25 mouse cellular contexts compared by ENCODE assay signal in the genomic region with DNA sequence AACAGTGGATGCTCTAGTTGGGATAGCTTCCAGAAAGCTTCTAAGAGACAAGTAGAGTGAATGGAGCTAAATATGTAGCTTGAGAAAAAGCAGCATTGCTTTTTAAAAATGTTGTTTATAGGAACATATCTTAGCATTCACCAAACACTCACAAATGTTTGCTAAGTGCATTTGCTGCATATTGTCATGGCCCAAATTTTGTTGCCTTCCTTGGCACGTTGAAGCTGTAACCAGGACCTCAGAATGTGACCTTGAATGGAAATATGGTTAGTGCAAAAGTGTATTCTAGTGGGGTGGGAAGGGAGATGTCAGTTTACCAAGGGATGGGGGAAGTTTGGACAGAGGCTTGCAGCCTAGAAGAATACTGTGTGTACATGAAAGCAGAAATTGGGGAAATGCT.
"Had no signal": no experiment of that assay in that cellular context is flagged by ENCODE, and none has a peak within 500 bp of the region (broad histone marks: within the 10 kb centered on the region; RNA-seq: fewer than 3 reads in every experiment).

No protein-coding gene starts in this region.

- H3K4me1 ChIP-seq: heart, embryonic 10.5 days; heart, embryonic 13.5 days; heart, embryonic 15.5 days; hindbrain, embryonic 13.5 days; hindbrain, embryonic 15.5 days; kidney, embryonic 15.5 days; limb, embryonic 15.5 days had no signal

- H3K27me3 ChIP-seq: heart, embryonic 13.5 days; heart, embryonic 15.5 days; hindbrain, embryonic 13.5 days; hindbrain, embryonic 15.5 days; kidney, embryonic 15.5 days; limb, embryonic 13.5 days; limb, embryonic 15.5 days had no signal

- H3K36me3 ChIP-seq: heart, embryonic 10.5 days; heart, embryonic 13.5 days; heart, embryonic 15.5 days; hindbrain, embryonic 13.5 days; hindbrain, embryonic 15.5 days; kidney, embryonic 15.5 days; limb, embryonic 13.5 days; limb, embryonic 15.5 days had no signal

- H3K9me3 ChIP-seq: heart, embryonic 10.5 days; heart, embryonic 13.5 days; heart, embryonic 15.5 days; hindbrain, embryonic 13.5 days; hindbrain, embryonic 15.5 days; kidney, embryonic 15.5 days; limb, embryonic 13.5 days; limb, embryonic 15.5 days had no signal

- DNase-seq: forebrain, postnatal 0 days; gastrocnemius, postnatal 14 days; gastrocnemius, postnatal 36 days; heart, adult 18-20 months; heart, postnatal 14 days; heart, postnatal 36 days; kidney, adult 11 months; kidney, adult 2 months; kidney, adult 9 months; kidney, postnatal 14 days; kidney, postnatal 36 days; layer of hippocampus, adult 9-11 months; layer of hippocampus, postnatal 36 days; left cerebral cortex, postnatal 4 days had no signal

- H3K4me3 ChIP-seq: heart, embryonic 10.5 days; heart, embryonic 13.5 days; heart, embryonic 15.5 days; hindbrain, embryonic 13.5 days; hindbrain, embryonic 15.5 days; kidney, embryonic 15.5 days; limb, embryonic 13.5 days; limb, embryonic 15.5 days had no signal

- H3K4me2 ChIP-seq: heart, embryonic 13.5 days; heart, embryonic 15.5 days; hindbrain, embryonic 13.5 days; hindbrain, embryonic 15.5 days; kidney, embryonic 15.5 days; limb, embryonic 13.5 days; limb, embryonic 15.5 days had no signal

- ATAC-seq: forebrain, postnatal 0 days; hindbrain, postnatal 0 days; intestine, embryonic 16.5 days had no signal

- H3K27ac ChIP-seq: heart, embryonic 10.5 days; heart, embryonic 13.5 days; heart, embryonic 15.5 days; hindbrain, embryonic 13.5 days; hindbrain, embryonic 15.5 days; hindbrain, postnatal 0 days; kidney, embryonic 15.5 days; kidney, postnatal 0 days; limb, embryonic 13.5 days; limb, embryonic 15.5 days had no signal

- H3K9ac ChIP-seq: forebrain, postnatal 0 days; heart, embryonic 13.5 days; heart, embryonic 15.5 days; hindbrain, embryonic 13.5 days; hindbrain, embryonic 15.5 days; kidney, embryonic 15.5 days; limb, embryonic 13.5 days; limb, embryonic 15.5 days had no signal
